10 mouse cellular contexts compared by ENCODE assay signal in genomic region chr9:96399425-96399878, GRCm38 (mm10). TPM values are rescaled to one million over a fixed set of nuclear protein-coding genes. Genes with fewer than 3 reads are reported as not detected.
DNase-seq lines count a peak whose midpoint lies in the region; ATAC-seq and TF ChIP-seq lines count a peak whose summit lies in the region.
"Had no signal": no experiment of that assay in that cellular context is flagged by ENCODE, and none has a peak within 500 bp of the region (broad histone marks: within the 10 kb centered on the region; RNA-seq: fewer than 3 reads in every experiment).

No protein-coding gene starts in this region.

- H3K27ac ChIP-seq in gastrocnemius, adult 2 months = peak overlapping the region; percentile 48
- H3K27ac ChIP-seq in liver, postnatal 0 days (ENCODE audit: low read depth) = peak overlapping the region; percentile 85
- H3K27ac ChIP-seq: midbrain, embryonic 10.5 days had no signal

- H3K36me3 ChIP-seq in liver, postnatal 0 days (replicated peaks; ENCODE audit: insufficient read depth, low read length) = no peaks in the 10 kb centered on the region
- H3K36me3 ChIP-seq: midbrain, embryonic 10.5 days had no signal

- no peak overlapping the region for H3K4me3 ChIP-seq in gastrocnemius, adult 2 months
- H3K4me3 ChIP-seq in liver, postnatal 0 days (ENCODE audit: low read depth, low read length) = no peak overlapping the region
- H3K4me3 ChIP-seq: midbrain, embryonic 10.5 days had no signal

- H3K9ac ChIP-seq in liver, postnatal 0 days (replicated peaks) = no peak overlapping the region

- peak; percentile 64 for ATAC-seq in liver, postnatal 0 days

- no peak for TF ChIP-seq CTCF in gastrocnemius, adult 2 months (IDR thresholded peaks at IDR 0.05)
- no peak for TF ChIP-seq CTCF in liver, postnatal 0 days (IDR thresholded peaks at IDR 0.05; ENCODE audit: low read depth)

- H3K9me3 ChIP-seq in liver, postnatal 0 days (ENCODE audit: low read length) = peaks cover 2% of the 10 kb centered on the region; the same call in 1 of the 2 replicates
- H3K9me3 ChIP-seq: midbrain, embryonic 10.5 days had no signal

- 28% methylated on average over 6 of the region's 6 CpGs for WGBS in liver, postnatal 0 days (ENCODE audit: insufficient replicate concordance)

- peak; percentile 27; the same call in 1 of the 2 replicates for TF ChIP-seq EP300 in liver, postnatal 0 days (IDR thresholded peaks at IDR 0.05; ENCODE audit: low read depth)

- intact Hi-C loops in gastrocnemius, adult 2 months (cut with DNase I) = no loop called here
- intact Hi-C loops in gastrocnemius, postnatal 14 days (cut with DNase I; ENCODE audit: low total_unique reads) = no loop called here

- no peaks in the 10 kb centered on the region for H3K27me3 ChIP-seq in liver, postnatal 0 days (ENCODE audit: insufficient read depth, low read length)

- peaks cover 9% of the 10 kb centered on the region for H3K4me1 ChIP-seq in liver, postnatal 0 days (ENCODE audit: insufficient read depth)

- DNase-seq in gastrocnemius, adult 2 months = no peak
- DNase-seq in gastrocnemius, postnatal 10 days = no peak
- peak; percentile 39 to 44 for DNase-seq in spleen, postnatal 36 days (ENCODE audit: low spot score in 2 of 2)
- no peak for DNase-seq in spleen, postnatal 4 days (ENCODE audit: low spot score in 2 of 2)
- DNase-seq in liver, postnatal 0 days = no peak
- peak; percentile 50 to 67 for DNase-seq in thymus, postnatal 36 days
- DNase-seq in gastrocnemius, postnatal 14 days = no peak
- no peak for DNase-seq in cerebellum, postnatal 36 days
- DNase-seq: layer of hippocampus, adult 9-11 months had no signal

- no peak overlapping the region for H3K4me2 ChIP-seq in liver, postnatal 0 days (ENCODE audit: low read depth, low read length)

RNA-seq across cellular contexts. Expression of gene Atp1b3, which starts 35.2 kb away (rescaled TPM):
- 10 to 100 TPM; 31.2 to 31.4 TPM for total RNA-seq in gastrocnemius, adult 2 months (2021)
- total RNA-seq in gastrocnemius, postnatal 10 days (2021) = 10 to 100 TPM; 61.5 to 66.8 TPM
- 60.3 and 60.6 TPM in 2 replicates for polyA plus RNA-seq in liver, postnatal 0 days (2015; fragmentation: Nextera tagmentation; extraction: Ambion mirVana)
- 10 to 100 TPM; 43.7 to 49.2 TPM for total RNA-seq in gastrocnemius, postnatal 14 days (2021)

Comparison
In these comparisons a context has a peak if more than half of its experiments do, and no peak if none do; other contexts are left out.
1. DNase-seq: peak in spleen, postnatal 36 days (2 of 2) and thymus, postnatal 36 days (2 of 2); none in gastrocnemius, adult 2 months (single experiment), gastrocnemius, postnatal 10 days (single experiment), spleen, postnatal 4 days (0 of 2), liver, postnatal 0 days (single experiment), gastrocnemius, postnatal 14 days (single experiment) and cerebellum, postnatal 36 days (0 of 2).